Mouse (Mus musculus) liver, embryonic 15.5 days (tissue): ENCODE data around the gene Hist1h4m. TPM values are rescaled to one million over a fixed set of nuclear protein-coding genes. Genes with fewer than 3 reads are reported as not detected.
"Not testable (repeated sequence)": the region's sequence is repeated elsewhere in the genome, so short reads cannot be mapped to it uniquely, and the experiment has no call there.

Experiments used
- ATAC-seq: fragments of 200-750 bp; cut with Nextera tagmentation; 2 replicates; pipeline ENCODE4 v1.8.0; 2017; ENCODE audit warnings: moderate number of reproducible peaks, mild to moderate bottlenecking, moderate library complexity; ENCODE audit not compliant: insufficient read depth
- H3K27ac ChIP-seq: fragments of 300-500 bp; sonication (generic); replicated peaks from 2 replicates; pipeline ENCODE4 v1.5.1; 2015; ENCODE audit warnings: mild to moderate bottlenecking, inconsistent platforms
- H3K27me3 ChIP-seq: fragments of 300-500 bp; sonication (generic); 2 replicates; pipeline ENCODE4 v1.6.1; 2015; ENCODE audit warnings: mild to moderate bottlenecking, inconsistent platforms
- H3K36me3 ChIP-seq: fragments of 300-500 bp; sonication (generic); replicated peaks from 2 replicates; pipeline ENCODE4 v1.6.1; 2015; ENCODE audit warnings: moderate library complexity, mild to moderate bottlenecking, inconsistent platforms
- H3K4me1 ChIP-seq: fragments of 300-500 bp; sonication (generic); replicated peaks from 2 replicates; pipeline ENCODE4 v1.6.1; 2015; ENCODE audit warnings: inconsistent platforms
- H3K4me2 ChIP-seq: fragments of 300-500 bp; sonication (generic); 2 replicates; pipeline ENCODE4 v1.6.1; 2015; ENCODE audit warnings: moderate library complexity, mild to moderate bottlenecking, inconsistent platforms
- H3K4me3 ChIP-seq: fragments of 300-500 bp; sonication (generic); replicated peaks from 2 replicates; pipeline ENCODE4 v1.5.1; 2015; ENCODE audit warnings: mild to moderate bottlenecking, inconsistent platforms
- H3K9ac ChIP-seq: fragments of 300-500 bp; sonication (generic); 2 replicates; pipeline ENCODE4 v1.6.1; 2015; ENCODE audit warnings: moderate library complexity, mild to moderate bottlenecking, inconsistent platforms
- H3K9me3 ChIP-seq: fragments of 300-500 bp; sonication (generic); replicated peaks from 2 replicates; pipeline ENCODE4 v1.6.1; 2016; ENCODE audit warnings: inconsistent platforms
- WGBS: fragments of 180-500 bp; shearing (Covaris S2); methylation state at CpG from one replicate; pipeline ENCODE4 v1.1.7; 2015; ENCODE audit warnings: mixed read lengths; ENCODE audit not compliant: insufficient replicate concordance; 5-methylcytosine and 5-hydroxymethylcytosine counted together
- polyA plus RNA-seq: library from polyadenylated mRNA; unstranded; fragments of >200 nt; fragmentation: Nextera tagmentation; extraction: Ambion mirVana; gene quantifications from 2 replicates; pipeline ENCODE4 v1.2.1, GENCODE M21; 2015

Gene Hist1h4m
- polyA plus RNA-seq = not detected in 2 replicates

GRCm38 (mm10) chr13:21811539-21811938 lies at the start of gene Hist1h4m:
Gene Hist1h4m (plus strand): TSS chr13:21811746.
- not testable (repeated sequence) for H3K4me1 ChIP-seq, H3K9me3 ChIP-seq, H3K27me3 ChIP-seq, H3K36me3 ChIP-seq
- H3K9ac ChIP-seq = peak within 1 kb of the TSS; percentile 27; the same call in 1 of the 2 replicates
- peak within 1 kb of the TSS; percentile 50 for H3K4me2 ChIP-seq
- ATAC-seq = peak; percentile 12
- peak within 1 kb of the TSS; percentile 36 for H3K4me3 ChIP-seq
- no CpG with 5 or more reads among the region's 24 CpGs for WGBS
- peak within 1 kb of the TSS; percentile 88 for H3K27ac ChIP-seq

- Histone ChIP-seq H3K9me3 (no peaks in the 10 kb centered on the region), H3K4me3 (peak overlapping the region; percentile 66), H3K4me1 (peaks cover 58% of the 10 kb centered on the region), H3K9ac (peak overlapping the region; percentile 81), H3K27me3 (no peaks in the 10 kb centered on the region), H3K36me3 (peaks cover 6% of the 10 kb centered on the region), H3K27ac (peak overlapping the region; percentile 100), H3K4me2 (peak overlapping the region; percentile 79)
- WGBS = 5% methylated on average over 33 of the region's 33 CpGs
- peak; percentile 65 for ATAC-seq
Observed at GRCm38 (mm10) chr13:21778814-21779766, 32.5 kb upstream of the Hist1h4m start.

- Histone ChIP-seq H3K9me3 (no peaks in the 10 kb centered on the region), H3K4me2 (peak within 1 kb of the TSS; percentile 79), H3K4me3 (peak within 1 kb of the TSS; percentile 66), H3K36me3 (0 out of 2 replicates have a peak, but pooled peaks cover under 1% of the 10 kb centered on the region), H3K4me1 (peaks cover 65% of the 10 kb centered on the region), H3K27ac (peak within 1 kb of the TSS; percentile 100), H3K9ac (peak within 1 kb of the TSS; percentile 81), H3K27me3 (no peaks in the 10 kb centered on the region)
- peak; percentile 48 for ATAC-seq
- whole genome bisulfite sequencing = under 1% methylated on average over 44 of the region's 44 CpGs
Observed at GRCm38 (mm10) chr13:21779767-21780731, 31.5 kb upstream of the Hist1h4m start, which contains the start of gene Hist1h1b. Gene Hist1h1b (minus strand): TSS chr13:21780625.

- no peak for ATAC-seq
- Histone ChIP-seq H3K4me2 (peak overlapping the region; percentile 79), H3K27ac (peak overlapping the region; percentile 100), H3K9me3 (no peaks in the 10 kb centered on the region), H3K4me1 (peaks cover 66% of the 10 kb centered on the region), H3K27me3 (no peaks in the 10 kb centered on the region), H3K4me3 (peak overlapping the region; percentile 66), H3K9ac (peak overlapping the region; percentile 81), H3K36me3 (no peaks in the 10 kb centered on the region)
- 36% methylated on average over 6 of the region's 6 CpGs for WGBS
Observed at GRCm38 (mm10) chr13:21781021-21781555, 30.5 kb upstream of the Hist1h4m start.

- peak overlapping the region; percentile 79 for H3K4me2 ChIP-seq
- no peaks in the 10 kb centered on the region for H3K27me3 ChIP-seq
- H3K4me3 ChIP-seq = peak overlapping the region; percentile 32
- no peaks in the 10 kb centered on the region for H3K9me3 ChIP-seq
- no peak for ATAC-seq
- H3K4me1 ChIP-seq = peaks cover 62% of the 10 kb centered on the region
- peak overlapping the region; percentile 100 for H3K27ac ChIP-seq
- WGBS = 78% methylated on average over 1 of the region's 1 CpGs
- no peaks in the 10 kb centered on the region for H3K36me3 ChIP-seq
- no peak overlapping the region for H3K9ac ChIP-seq
Observed at GRCm38 (mm10) chr13:21781639-21782038, 29.9 kb upstream of the Hist1h4m start.

GRCm38 (mm10) chr13:21782361-21783254 lies 28.9 kb upstream of the Hist1h4m start:
- H3K4me3 ChIP-seq = peak overlapping the region; percentile 53
- peaks cover 52% of the 10 kb centered on the region for H3K4me1 ChIP-seq
- H3K36me3 ChIP-seq, H3K9me3 ChIP-seq, H3K27me3 ChIP-seq: not testable (repeated sequence)
- H3K9ac ChIP-seq = peak overlapping the region; percentile 70
- H3K27ac ChIP-seq = peak overlapping the region; percentile 100
- ATAC-seq = peak; percentile 5
- H3K4me2 ChIP-seq = peak overlapping the region; percentile 73
- WGBS = under 1% methylated on average over 21 of the region's 35 CpGs

- under 1% methylated on average over 15 of the region's 20 CpGs for WGBS
- peak within 1 kb of the TSS; percentile 70 for H3K9ac ChIP-seq
- H3K36me3 ChIP-seq = no peaks in the 10 kb centered on the region
- peak within 1 kb of the TSS; percentile 100 for H3K27ac ChIP-seq
- no peaks in the 10 kb centered on the region for H3K27me3 ChIP-seq
- peak within 1 kb of the TSS; percentile 73 for H3K4me2 ChIP-seq
- ATAC-seq = peak; percentile 35
- H3K4me3 ChIP-seq = peak within 1 kb of the TSS; percentile 53
- H3K9me3 ChIP-seq = no peaks in the 10 kb centered on the region
- peaks cover 51% of the 10 kb centered on the region for H3K4me1 ChIP-seq
Observed at GRCm38 (mm10) chr13:21783255-21783617, 28.3 kb upstream of the Hist1h4m start, which contains the start of gene Hist1h3i. Gene Hist1h3i (minus strand): TSS chr13:21783370.

GRCm38 (mm10) chr13:21783734-21784161 lies 27.8 kb upstream of the Hist1h4m start:
- H3K9ac ChIP-seq = peak overlapping the region; percentile 59
- no peak for ATAC-seq
- H3K4me1 ChIP-seq = peaks cover 56% of the 10 kb centered on the region
- H3K36me3 ChIP-seq = no peaks in the 10 kb centered on the region
- H3K9me3 ChIP-seq = no peaks in the 10 kb centered on the region
- H3K4me2 ChIP-seq = peak overlapping the region; percentile 73
- peak overlapping the region; percentile 100 for H3K27ac ChIP-seq
- WGBS = 2% methylated on average over 9 of the region's 9 CpGs
- peak overlapping the region; percentile 53 for H3K4me3 ChIP-seq
- H3K27me3 ChIP-seq = no peaks in the 10 kb centered on the region

GRCm38 (mm10) chr13:21784311-21784710 lies 27.2 kb upstream of the Hist1h4m start:
- Histone ChIP-seq H3K27me3 (no peaks in the 10 kb centered on the region), H3K27ac (peak overlapping the region; percentile 100), H3K4me3 (peak overlapping the region; percentile 53; the same call in 1 of the 2 replicates), H3K4me2 (peak overlapping the region; percentile 73), H3K4me1 (peaks cover 60% of the 10 kb centered on the region), H3K9me3 (no peaks in the 10 kb centered on the region), H3K36me3 (no peaks in the 10 kb centered on the region), H3K9ac (peak overlapping the region; percentile 59)
- WGBS = 52% methylated on average over 6 of the region's 6 CpGs
- no peak for ATAC-seq
